Mouse (Mus musculus): Measurements from ENCODE around the gene Gm8180. TPM values are rescaled to one million over a fixed set of nuclear protein-coding genes. Genes with fewer than 3 reads are reported as not detected.
"Not testable (repeated sequence)": the region's sequence is repeated elsewhere in the genome, so short reads cannot be mapped to it uniquely, and the experiment has no call there.

Gene Gm8180
- total RNA-seq (2021), result not detected
- long read RNA-seq, experiment 1, result 0 reads
- long read RNA-seq, experiment 2, result 0 reads

DNA sequence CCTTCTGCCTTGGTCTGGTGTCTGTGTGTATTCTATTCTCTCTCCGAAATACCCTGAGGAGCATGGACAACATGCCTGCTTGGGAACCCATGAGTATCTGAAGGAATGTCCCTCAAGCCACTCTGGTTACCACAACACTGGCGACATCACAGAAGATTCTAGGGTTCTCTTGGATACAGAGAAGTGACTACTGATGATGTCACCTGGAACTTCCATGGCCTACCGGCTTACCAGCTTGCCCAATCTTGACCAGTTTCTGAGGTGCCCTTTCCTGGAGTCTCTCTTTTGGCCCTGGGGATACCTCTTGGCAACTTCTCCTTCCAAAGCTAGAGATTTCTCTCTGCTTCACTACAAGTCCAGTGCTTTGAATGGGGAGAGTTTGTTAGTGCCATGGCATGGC is at the start of gene Gm8180:
Gm8180 (minus strand) TSS at position 101 of the 400 bp plus-strand sequence.
- not testable (repeated sequence) for DNase-seq (ENCODE audit: low spot score)

DNA sequence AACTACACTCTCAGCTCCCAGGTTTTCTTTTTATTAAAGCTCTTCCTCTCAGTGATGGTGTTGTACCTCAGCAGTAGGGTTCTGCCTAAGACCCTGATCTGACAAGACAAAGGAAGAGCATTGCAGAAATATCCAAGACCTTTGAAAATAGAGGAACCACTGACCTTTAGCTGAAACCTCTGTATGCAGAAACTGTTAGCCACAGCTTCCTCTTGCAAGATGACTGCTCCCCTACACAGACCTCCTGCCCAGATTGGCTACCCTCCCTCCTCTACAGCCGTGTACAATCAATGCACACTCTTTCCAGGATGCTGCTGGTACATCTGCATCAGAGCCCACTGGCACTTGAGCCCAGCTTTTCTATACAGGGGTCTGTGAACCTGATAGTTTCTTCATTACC is 45.8 kb upstream of the Gm8180 start:
- DNase-seq (ENCODE audit: low spot score), result not testable (repeated sequence)

DNA sequence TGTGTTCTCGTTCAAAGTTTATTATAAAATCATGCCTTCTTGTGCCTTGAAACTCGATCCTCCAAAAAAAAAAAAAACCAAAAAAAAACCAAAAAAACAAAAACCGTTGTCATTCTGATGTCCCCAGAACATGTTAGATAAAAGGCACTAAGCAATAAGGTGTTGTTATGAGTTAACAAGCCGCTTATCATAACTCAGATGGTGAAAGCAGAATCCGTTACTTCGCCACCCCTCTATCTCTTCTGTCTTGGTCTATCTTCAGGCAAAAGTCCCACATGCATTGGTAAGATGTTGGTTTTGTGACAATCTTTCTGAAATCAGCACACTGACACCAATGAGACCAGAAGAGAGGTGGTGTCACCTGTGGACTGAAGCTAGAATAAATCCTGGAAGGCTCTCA is 39.6 kb upstream of the Gm8180 start:
- not testable (repeated sequence) for DNase-seq (ENCODE audit: low spot score)

DNA sequence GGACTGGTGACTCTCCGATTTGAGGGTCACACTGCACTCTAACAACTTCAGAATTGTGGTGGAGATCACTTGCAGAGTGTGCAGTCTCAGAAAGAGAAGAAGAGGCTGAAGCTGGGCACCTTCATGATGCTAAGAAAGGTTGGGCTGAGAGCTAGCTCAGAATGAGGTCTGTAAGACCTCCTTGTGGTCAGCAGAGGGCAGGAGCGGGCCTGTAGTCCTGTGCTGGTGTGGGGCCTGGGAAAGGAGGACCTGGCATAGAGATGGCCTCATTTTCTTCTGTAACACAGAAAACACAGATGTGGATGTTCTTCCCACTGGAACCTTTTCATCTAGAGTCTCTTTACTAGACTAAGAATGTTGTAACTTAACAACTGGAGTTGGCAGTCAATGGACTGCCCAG is 37.3 kb upstream of the Gm8180 start:
- not testable (repeated sequence) for DNase-seq (ENCODE audit: low spot score)

DNA sequence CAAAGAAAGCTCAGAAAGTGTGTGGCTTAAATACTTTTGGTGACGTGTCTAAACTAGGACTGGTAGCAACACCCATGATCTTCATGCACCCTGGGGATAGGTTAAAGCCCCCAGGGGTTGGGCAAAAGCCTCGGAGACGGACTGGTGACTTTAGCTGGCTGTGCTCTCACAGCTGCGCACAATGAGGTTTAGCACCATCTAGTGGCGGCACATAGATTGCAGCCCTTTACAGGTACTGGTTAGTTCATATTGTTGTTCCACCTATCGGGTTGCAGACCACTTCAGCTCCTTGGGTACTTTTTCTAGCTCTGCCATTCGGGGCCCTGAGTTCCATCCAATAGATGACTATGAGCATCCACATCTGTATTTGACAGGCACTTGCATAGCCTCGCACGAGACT is 27.9 kb upstream of the Gm8180 start:
- DNase-seq (ENCODE audit: low spot score), result peak; percentile 12

DNA sequence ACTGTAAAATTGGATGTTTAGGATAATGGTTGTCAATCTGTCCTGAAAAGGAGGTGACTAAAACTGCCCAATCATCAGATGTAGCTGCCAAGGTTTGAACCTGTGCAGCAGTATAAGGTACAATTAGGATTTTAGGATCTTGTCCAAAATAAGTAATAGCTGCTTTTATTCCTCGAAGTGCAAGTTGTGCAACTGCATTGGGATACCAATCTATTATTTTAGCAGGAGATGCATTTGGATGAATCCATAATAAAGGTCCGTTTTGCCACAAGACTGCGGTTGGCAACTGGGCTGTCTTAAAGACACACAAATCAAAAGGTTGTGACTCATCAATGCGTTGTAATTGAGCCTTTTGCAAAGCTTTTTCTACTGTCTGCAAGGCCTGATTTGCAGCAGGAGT is 23.6 kb upstream of the Gm8180 start:
- DNase-seq (ENCODE audit: low spot score), result not testable (repeated sequence)

DNA sequence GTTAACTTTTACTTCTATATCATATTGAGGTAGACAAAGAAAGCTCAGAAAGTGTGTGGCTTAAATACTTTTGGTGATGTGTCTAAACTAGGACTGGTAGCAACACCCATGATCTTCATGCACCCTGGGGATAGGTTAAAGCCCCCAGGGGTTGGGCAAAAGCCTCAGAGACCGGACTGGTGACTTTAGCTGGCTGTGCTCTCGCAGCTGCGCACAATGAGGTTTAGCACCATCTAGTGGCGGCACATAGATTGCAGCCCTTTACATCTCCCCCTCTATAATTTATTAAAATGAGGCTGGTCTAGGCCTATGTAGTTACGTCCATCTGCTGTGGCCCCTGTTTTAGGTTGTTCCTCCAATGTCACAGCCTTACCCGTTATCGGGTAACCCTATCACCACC is 19.9 kb upstream of the Gm8180 start:
- not testable (repeated sequence) for DNase-seq (ENCODE audit: low spot score)

DNA sequence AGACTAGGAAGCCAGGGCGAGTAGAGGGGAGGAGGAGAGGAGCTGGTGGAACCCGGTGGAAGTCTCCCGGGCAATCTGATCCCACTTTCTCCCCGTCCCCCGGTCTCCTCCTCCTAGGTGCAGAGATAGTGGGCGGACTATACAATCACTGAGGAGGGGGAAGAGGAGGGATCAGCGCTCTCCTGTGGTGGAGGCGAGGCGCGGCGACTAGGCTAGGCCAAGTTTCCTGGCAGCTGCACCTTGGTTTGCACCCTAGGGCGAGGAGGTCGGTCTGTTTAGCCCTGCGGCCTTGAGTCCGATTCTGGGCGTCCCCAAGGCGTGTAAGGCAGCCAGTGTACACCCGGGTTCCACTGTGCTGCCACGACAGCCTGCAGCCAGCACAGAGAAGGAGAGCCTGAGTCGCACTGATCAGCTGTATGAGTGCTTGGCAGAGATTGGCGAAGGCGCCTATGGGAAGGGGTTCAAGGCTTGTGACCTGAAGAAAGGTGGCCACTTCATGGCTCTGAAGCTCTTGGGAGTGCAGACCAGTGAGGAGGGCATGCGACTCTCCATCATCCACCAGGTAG is 12.4 kb upstream of the Gm8180 start:
- not testable (repeated sequence) for DNase-seq (ENCODE audit: low spot score)

DNA sequence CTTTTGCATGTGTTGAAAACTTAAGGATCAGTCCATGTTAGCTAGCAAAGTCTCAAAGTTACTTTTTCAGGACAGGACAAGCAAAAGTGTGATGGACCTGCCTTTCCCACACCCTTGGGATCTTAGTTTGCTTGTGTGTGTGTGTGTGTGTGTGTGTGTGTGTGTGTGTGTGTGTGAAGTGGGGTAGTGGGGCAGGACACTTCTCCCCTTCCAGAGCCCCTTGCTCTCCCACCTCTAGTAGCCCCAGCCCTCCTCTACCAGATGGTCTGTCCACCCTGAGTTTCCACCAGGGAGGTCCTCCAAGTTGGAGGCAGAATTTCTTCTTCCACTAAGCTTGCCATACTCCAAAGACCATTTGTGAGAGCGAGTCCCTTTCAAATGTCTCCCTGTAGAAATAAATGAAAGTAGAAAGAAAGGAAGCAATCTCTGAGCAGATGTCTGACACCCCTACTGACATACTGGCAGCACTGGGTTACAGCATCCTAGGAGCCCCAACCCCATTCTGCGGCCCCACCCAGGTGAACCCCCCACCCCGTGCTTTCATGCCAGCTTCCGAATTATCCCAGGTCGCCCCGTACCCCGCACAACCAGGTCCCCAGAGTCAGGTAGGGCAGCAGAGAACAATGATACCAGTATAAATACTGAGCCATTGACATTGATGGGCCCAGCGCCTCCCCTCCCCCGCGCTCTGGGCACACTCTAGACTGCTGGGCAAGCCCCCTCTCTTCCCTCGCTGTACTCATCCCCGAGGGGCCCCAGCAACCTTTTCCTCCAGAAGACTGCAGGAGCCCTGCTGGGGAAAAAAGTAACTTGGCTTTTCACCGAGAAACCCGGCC is 11.7 kb upstream of the Gm8180 start:
- DNase-seq (ENCODE audit: low spot score), result no peak

DNA sequence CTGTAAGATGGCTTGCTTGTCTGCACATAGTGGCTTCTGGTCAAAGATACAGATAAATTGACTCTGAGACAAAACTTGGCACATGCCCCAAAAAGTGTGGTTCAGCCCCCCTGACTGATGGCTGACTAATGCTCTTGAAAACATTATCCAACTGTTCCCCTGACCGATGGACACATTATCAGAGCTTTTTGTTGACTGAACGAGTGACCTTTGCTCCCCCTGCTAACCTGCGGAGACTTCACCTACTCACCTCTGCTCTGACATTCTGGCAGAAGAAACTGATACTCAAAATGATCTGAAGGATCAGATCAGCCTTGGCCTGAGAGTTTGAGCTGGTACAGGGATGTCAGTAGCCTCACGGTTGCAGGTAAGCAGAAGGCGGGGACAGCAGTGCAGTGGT is 9.3 kb upstream of the Gm8180 start:
- DNase-seq (ENCODE audit: low spot score), result not testable (repeated sequence)

DNA sequence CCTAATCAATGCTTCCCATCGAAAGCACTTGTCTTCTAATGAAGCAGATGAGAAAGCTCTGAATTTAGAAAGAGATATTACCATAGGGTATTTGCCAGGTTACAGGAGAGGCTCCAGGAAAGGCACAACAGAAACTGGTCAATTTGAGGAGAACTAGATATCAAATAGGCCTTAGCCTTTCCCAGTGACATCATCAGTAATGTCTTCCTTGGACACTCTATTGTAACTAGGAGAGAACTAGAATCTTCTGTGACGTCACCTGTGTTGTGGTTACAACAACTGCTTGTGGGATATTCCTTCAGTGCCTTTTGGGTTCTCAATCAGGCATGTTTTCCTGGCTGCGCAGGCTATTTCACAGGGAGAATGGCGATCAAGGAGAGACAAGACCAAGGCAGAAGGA is 37.0 kb downstream of the Gm8180 start, which contains the start of gene Gm6526:
Gm6526 (plus strand) TSS at position 301 of the 400 bp plus-strand sequence.
- DNase-seq (ENCODE audit: low spot score), result not testable (repeated sequence)

Other genes with a start within 250 kb of the Gm8180 start
- not detected for gene Gm5799, start 241.2 kb downstream of the Gm8180 start, total RNA-seq (2021)
- gene Gm17654, start 205.6 kb downstream of the Gm8180 start, total RNA-seq (2021), result not detected
- not detected for gene Gm10375, start 176.7 kb downstream of the Gm8180 start, total RNA-seq (2021)
- gene Gm8165, start 107.5 kb downstream of the Gm8180 start, total RNA-seq (2021), result not detected
- under 1 TPM; 0.24 to 0.25 TPM for gene Gm7324, start 86.9 kb downstream of the Gm8180 start, total RNA-seq (2021)
- gene Gm16506, start 57.3 kb downstream of the Gm8180 start, total RNA-seq (2021), result not detected
- gene Gm6526, start 36.9 kb downstream of the Gm8180 start, total RNA-seq (2021), result not detected
- not detected for gene Ear1, start 90.8 kb upstream of the Gm8180 start, total RNA-seq (2021)
- gene Ear10, start 138.8 kb upstream of the Gm8180 start, total RNA-seq (2021), result not detected
- under 1 TPM; 0.11 to 0.50 TPM for gene Gm8113, start 140.6 kb upstream of the Gm8180 start, total RNA-seq (2021)
- not detected for gene Ang5, start 172.3 kb upstream of the Gm8180 start, total RNA-seq (2021)
- not detected for gene Ang6, start 217.5 kb upstream of the Gm8180 start, total RNA-seq (2021)